Mouse (Mus musculus) forebrain, embryonic 16.5 days (tissue): ENCODE data around the gene Serinc2. TPM values are rescaled to one million over a fixed set of nuclear protein-coding genes. Genes with fewer than 3 reads are reported as not detected.
A peak's percentile ranks its signal among the peaks of the same experiment; 100 is the strongest.

Experiments used
- ATAC-seq: fragments of 200-750 bp; cut with Nextera tagmentation; 2 replicates; pipeline ENCODE4 v1.8.0; 2017; ENCODE audit warnings: mild to moderate bottlenecking, moderate library complexity
- H3K27ac ChIP-seq: fragments of 300-500 bp; sonication (generic); 2 replicates; pipeline ENCODE4 v1.5.1; 2014; ENCODE audit warnings: low read length, control low read depth
- H3K27me3 ChIP-seq: fragments of 300-500 bp; sonication (generic); replicated peaks from 2 replicates; pipeline ENCODE4 v1.6.1; 2014; ENCODE audit warnings: low read length; ENCODE audit not compliant: control insufficient read depth, insufficient read depth
- H3K36me3 ChIP-seq: fragments of 300-500 bp; sonication (generic); 2 replicates; pipeline ENCODE4 v1.6.1; 2014; ENCODE audit not compliant: control insufficient read depth, insufficient read depth
- H3K4me1 ChIP-seq: fragments of 300-500 bp; sonication (generic); replicated peaks from 2 replicates; pipeline ENCODE4 v1.6.1; 2014; ENCODE audit warnings: low read length; ENCODE audit not compliant: control insufficient read depth, insufficient read depth
- H3K4me2 ChIP-seq: fragments of 300-500 bp; sonication (generic); 2 replicates; pipeline ENCODE4 v1.6.1; 2014; ENCODE audit warnings: mild to moderate bottlenecking, low read length, control low read depth
- H3K4me3 ChIP-seq: fragments of 300-500 bp; sonication (generic); replicated peaks from 2 replicates; pipeline ENCODE4 v1.5.1; 2014; ENCODE audit warnings: mild to moderate bottlenecking, low read length, control low read depth
- H3K9ac ChIP-seq: fragments of 300-500 bp; sonication (generic); replicated peaks from 2 replicates; pipeline ENCODE4 v1.6.1; 2014; ENCODE audit warnings: low read depth, low read length, control low read depth
- H3K9me3 ChIP-seq: fragments of 300-500 bp; sonication (generic); 2 replicates; pipeline ENCODE4 v1.6.1; 2016; ENCODE audit warnings: low read length; ENCODE audit not compliant: control insufficient read depth
- WGBS: fragments of 180-500 bp; shearing (Covaris S2); extraction: QIAGEN DNeasy Blood & Tissue Kit; methylation state at CpG from one replicate; pipeline ENCODE4 v1.1.7; 2014; 5-methylcytosine and 5-hydroxymethylcytosine counted together
- polyA plus RNA-seq: library from polyadenylated mRNA; unstranded; fragments of >200 nt; fragmentation: Nextera tagmentation; extraction: Ambion mirVana; gene quantifications from 2 replicates; pipeline ENCODE4 v1.2.1, GENCODE M21; 2015

Serinc2 gene
- polyA plus RNA-seq, 1 experiment from 2014 or later = 80.2 TPM

GRCm38 (mm10) chr4:130289824-130290223 lies 10.8 kb upstream of the Serinc2 start:
- Histone ChIP-seq H3K4me1 (no peaks in the 10 kb centered on the region), H3K27me3 (peaks cover 3% of the 10 kb centered on the region; the same call in 1 of the 2 replicates), H3K4me3 (no peak overlapping the region), H3K9ac (no peak overlapping the region), H3K27ac (no peak overlapping the region), H3K9me3 (no peaks in the 10 kb centered on the region), H3K4me2 (no peak overlapping the region), H3K36me3 (no peaks in the 10 kb centered on the region)
- ATAC-seq = no peak
- WGBS = 73% methylated on average over 3 of the region's 3 CpGs

- no peak overlapping the region for H3K9ac ChIP-seq
- H3K9me3 ChIP-seq = no peaks in the 10 kb centered on the region
- no peaks in the 10 kb centered on the region for H3K4me1 ChIP-seq
- ATAC-seq = no peak
- H3K4me3 ChIP-seq = no peak overlapping the region
- 0 out of 2 replicates have a peak, but pooled peaks cover 3% of the 10 kb centered on the region for H3K27me3 ChIP-seq
- H3K4me2 ChIP-seq = no peak overlapping the region
- 57% methylated on average over 3 of the region's 3 CpGs for WGBS
- H3K27ac ChIP-seq = no peak overlapping the region
- no peaks in the 10 kb centered on the region for H3K36me3 ChIP-seq
These were observed 7.5 kb upstream of the Serinc2 start for GRCm38 (mm10) chr4:130286531-130286930.

- Histone ChIP-seq H3K4me1 (no peaks in the 10 kb centered on the region), H3K9me3 (no peaks in the 10 kb centered on the region), H3K27ac (no peak overlapping the region), H3K4me2 (no peak overlapping the region), H3K9ac (no peak overlapping the region), H3K27me3 (0 out of 2 replicates have a peak, but pooled peaks cover 3% of the 10 kb centered on the region), H3K4me3 (no peak overlapping the region), H3K36me3 (no peaks in the 10 kb centered on the region)
- 83% methylated on average over 9 of the region's 9 CpGs for WGBS
- ATAC-seq = no peak
These were observed 4.8 kb upstream of the Serinc2 start for GRCm38 (mm10) chr4:130283826-130284225.

GRCm38 (mm10) chr4:130282856-130283255 lies 3.9 kb upstream of the Serinc2 start:
- Histone ChIP-seq H3K27me3 (0 out of 2 replicates have a peak, but pooled peaks cover 3% of the 10 kb centered on the region), H3K4me3 (no peak overlapping the region), H3K27ac (no peak overlapping the region), H3K9ac (no peak overlapping the region), H3K4me2 (no peak overlapping the region), H3K9me3 (no peaks in the 10 kb centered on the region), H3K4me1 (no peaks in the 10 kb centered on the region), H3K36me3 (no peaks in the 10 kb centered on the region)
- no peak for ATAC-seq
- WGBS = 79% methylated on average over 5 of the region's 5 CpGs

- H3K36me3 ChIP-seq = no peaks in the 10 kb centered on the region
- WGBS = 77% methylated on average over 7 of the region's 7 CpGs
- no peak overlapping the region for H3K4me3 ChIP-seq
- no peaks in the 10 kb centered on the region for H3K27me3 ChIP-seq
- no peak overlapping the region for H3K27ac ChIP-seq
- H3K4me2 ChIP-seq = no peak overlapping the region
- no peaks in the 10 kb centered on the region for H3K9me3 ChIP-seq
- peaks cover 26% of the 10 kb centered on the region for H3K4me1 ChIP-seq
- H3K9ac ChIP-seq = no peak overlapping the region
- no peak for ATAC-seq
These were observed 2.3 kb downstream of the Serinc2 start for GRCm38 (mm10) chr4:130276573-130277176.

- Histone ChIP-seq H3K4me3 (peak overlapping the region; percentile 72), H3K4me1 (peaks cover 30% of the 10 kb centered on the region), H3K9me3 (no peaks in the 10 kb centered on the region), H3K27me3 (no peaks in the 10 kb centered on the region), H3K9ac (peak overlapping the region; percentile 90), H3K27ac (peak overlapping the region; percentile 98), H3K4me2 (peak overlapping the region; percentile 86), H3K36me3 (no peaks in the 10 kb centered on the region)
- no peak for ATAC-seq
- WGBS = 44% methylated on average over 5 of the region's 5 CpGs
These were observed 3.2 kb downstream of the Serinc2 start for GRCm38 (mm10) chr4:130275823-130276105.

- peak overlapping the region; percentile 98 for H3K27ac ChIP-seq
- H3K36me3 ChIP-seq = no peaks in the 10 kb centered on the region
- H3K4me3 ChIP-seq = peak overlapping the region; percentile 72
- no peaks in the 10 kb centered on the region for H3K9me3 ChIP-seq
- H3K4me1 ChIP-seq = peaks cover 34% of the 10 kb centered on the region
- under 1% methylated on average over 56 of the region's 62 CpGs for WGBS
- peak overlapping the region; percentile 86 for H3K4me2 ChIP-seq
- peak overlapping the region; percentile 90 for H3K9ac ChIP-seq
- H3K27me3 ChIP-seq = no peaks in the 10 kb centered on the region
- peak; percentile 36 for ATAC-seq
These were observed 3.8 kb downstream of the Serinc2 start for GRCm38 (mm10) chr4:130275016-130275822.

- Histone ChIP-seq H3K9ac (peak overlapping the region; percentile 90), H3K4me3 (peak overlapping the region; percentile 72), H3K4me1 (peaks cover 36% of the 10 kb centered on the region), H3K27ac (peak overlapping the region; percentile 98), H3K4me2 (peak overlapping the region; percentile 86), H3K27me3 (no peaks in the 10 kb centered on the region), H3K36me3 (no peaks in the 10 kb centered on the region), H3K9me3 (no peaks in the 10 kb centered on the region)
- peak; percentile 88 for ATAC-seq
- under 1% methylated on average over 29 of the region's 29 CpGs for WGBS
These were observed 4.5 kb downstream of the Serinc2 start for GRCm38 (mm10) chr4:130274346-130275015.

- Histone ChIP-seq H3K4me2 (peak overlapping the region; percentile 86), H3K36me3 (no peaks in the 10 kb centered on the region), H3K27ac (peak overlapping the region; percentile 98), H3K27me3 (no peaks in the 10 kb centered on the region), H3K4me3 (peak overlapping the region; percentile 72), H3K9ac (peak overlapping the region; percentile 90), H3K9me3 (no peaks in the 10 kb centered on the region), H3K4me1 (peaks cover 36% of the 10 kb centered on the region)
- WGBS = under 1% methylated on average over 12 of the region's 12 CpGs
- ATAC-seq = peak; percentile 43
These were observed 5.2 kb downstream of the Serinc2 start for GRCm38 (mm10) chr4:130273698-130274345.
